18 mouse cellular contexts compared by ENCODE assay signal in the genomic region with DNA sequence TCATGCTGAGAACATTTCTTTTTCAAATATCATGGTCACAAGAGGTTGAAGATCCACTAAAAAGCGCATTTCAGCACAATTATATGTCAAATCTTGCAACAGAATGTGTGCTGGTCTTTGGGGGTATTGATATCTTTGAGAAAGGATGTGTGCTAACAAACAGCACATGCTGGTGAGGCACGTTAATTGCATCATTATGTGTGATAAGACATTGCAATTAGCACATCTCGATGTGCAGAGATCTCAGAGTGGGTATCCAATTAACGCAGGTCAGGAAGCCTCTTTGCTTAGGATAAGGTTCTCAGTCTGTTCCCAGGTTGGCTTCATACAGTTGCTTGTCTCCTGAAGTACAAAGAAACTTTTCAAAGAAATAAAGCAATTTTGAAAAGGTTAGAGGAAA.
"Had no signal": no experiment of that assay in that cellular context is flagged by ENCODE, and none has a peak within 500 bp of the region (broad histone marks: within the 10 kb centered on the region; RNA-seq: fewer than 3 reads in every experiment).

No protein-coding gene starts in this region.

- H3K27me3 ChIP-seq: midbrain, embryonic 12.5 days; neural tube, embryonic 13.5 days; neural tube, embryonic 15.5 days had no signal

- DNase-seq: lung, adult 18-20 months; lung, embryonic 14.5 days; lung, postnatal 10 days; lung, postnatal 4 days; midbrain, embryonic 14.5 days; right cerebral cortex, adult 18-20 months; right cerebral cortex, postnatal 25 days; right cerebral cortex, postnatal 4 days; spleen, adult 18-20 months; thymus, adult 18-20 months; thymus, postnatal 14 days; thymus, postnatal 36 days had no signal

- H3K9me3 ChIP-seq: midbrain, embryonic 10.5 days; midbrain, embryonic 12.5 days; neural tube, embryonic 13.5 days; neural tube, embryonic 15.5 days had no signal

- H3K4me1 ChIP-seq: midbrain, embryonic 10.5 days; midbrain, embryonic 12.5 days; neural tube, embryonic 13.5 days; neural tube, embryonic 15.5 days had no signal

- H3K36me3 ChIP-seq: midbrain, embryonic 10.5 days; midbrain, embryonic 12.5 days; neural tube, embryonic 13.5 days; neural tube, embryonic 15.5 days had no signal

- H3K4me2 ChIP-seq: lung, embryonic 14.5 days; midbrain, embryonic 12.5 days; neural tube, embryonic 13.5 days; neural tube, embryonic 15.5 days had no signal

- H3K4me3 ChIP-seq: midbrain, embryonic 10.5 days; midbrain, embryonic 12.5 days; myocyte; neural tube, embryonic 13.5 days; neural tube, embryonic 15.5 days had no signal

- ATAC-seq: midbrain, embryonic 16.5 days had no signal

- H3K9ac ChIP-seq: lung, embryonic 14.5 days; midbrain, embryonic 12.5 days; neural tube, embryonic 13.5 days; neural tube, embryonic 15.5 days had no signal

- H3K27ac ChIP-seq: midbrain, embryonic 10.5 days; midbrain, embryonic 12.5 days; neural tube, embryonic 13.5 days; neural tube, embryonic 15.5 days had no signal
